Mouse (Mus musculus) forebrain, embryonic 11.5 days (tissue): ENCODE measurements around the gene Bsph1. TPM values are rescaled to one million over a fixed set of nuclear protein-coding genes. Genes with fewer than 3 reads are reported as not detected.
"Not testable (repeated sequence)": the region's sequence is repeated elsewhere in the genome, so short reads cannot be mapped to it uniquely, and the experiment has no call there.

Experiments
- ATAC-seq: fragments of 200-750 bp; cut with Nextera tagmentation; replicated peaks from 2 replicates; pipeline ENCODE4 v1.8.0; 2017; ENCODE audit warnings: moderate TSS enrichment; ENCODE audit not compliant: low FRiP score
- DNase-seq: peaks from one replicate; pipeline ENCODE4 v3.0.0-alpha.2; 2017; ENCODE audit warnings: low spot score
- H3K27ac ChIP-seq: fragments of 300-500 bp; sonication (generic); 2 replicates; pipeline ENCODE4 v1.5.1; 2014; ENCODE audit warnings: low read depth, low read length
- H3K27me3 ChIP-seq: fragments of 300-500 bp; sonication (generic); 2 replicates; pipeline ENCODE4 v1.6.1; 2014; ENCODE audit warnings: mild to moderate bottlenecking, low read length, mixed read lengths; ENCODE audit not compliant: control insufficient read depth, insufficient read depth
- H3K36me3 ChIP-seq: fragments of 300-500 bp; sonication (generic); 2 replicates; pipeline ENCODE4 v1.6.1; 2014; ENCODE audit warnings: mild to moderate bottlenecking, low read length, moderate library complexity, mixed read lengths; ENCODE audit not compliant: control insufficient read depth, insufficient read depth
- H3K4me1 ChIP-seq: fragments of 300-500 bp; sonication (generic); replicated peaks from 2 replicates; pipeline ENCODE4 v1.6.1; 2014; ENCODE audit warnings: low read length, mixed read lengths; ENCODE audit not compliant: control insufficient read depth, insufficient read depth
- H3K4me2 ChIP-seq: fragments of 300-500 bp; sonication (generic); 2 replicates; pipeline ENCODE4 v1.6.1; 2014; ENCODE audit warnings: low read depth, mild to moderate bottlenecking, low read length, moderate library complexity, mixed read lengths; ENCODE audit not compliant: severe bottlenecking
- H3K4me3 ChIP-seq: fragments of 300-500 bp; sonication (generic); 2 replicates; pipeline ENCODE4 v1.5.1; 2014; ENCODE audit warnings: low read depth, low read length
- H3K9ac ChIP-seq: fragments of 300-500 bp; sonication (generic); 2 replicates; pipeline ENCODE4 v1.6.1; 2014; ENCODE audit warnings: low read length
- H3K9me3 ChIP-seq: fragments of 300-500 bp; sonication (generic); 2 replicates; pipeline ENCODE4 v1.6.1; 2016; ENCODE audit warnings: low read length, mixed read lengths; ENCODE audit not compliant: control insufficient read depth
- WGBS: fragments of 180-500 bp; shearing (Covaris S2); extraction: QIAGEN DNeasy Blood & Tissue Kit; methylation state at CpG from one replicate; pipeline ENCODE4 v1.1.7; 2014; 5-methylcytosine and 5-hydroxymethylcytosine counted together
- polyA plus RNA-seq: library from polyadenylated mRNA; unstranded; fragments of >200 nt; fragmentation: Nextera tagmentation; extraction: Ambion mirVana; gene quantifications from 2 replicates; pipeline ENCODE4 v1.2.1, GENCODE M21; 2014

The Bsph1 gene
- polyA plus RNA-seq, result not detected in 2 replicates

DNA sequence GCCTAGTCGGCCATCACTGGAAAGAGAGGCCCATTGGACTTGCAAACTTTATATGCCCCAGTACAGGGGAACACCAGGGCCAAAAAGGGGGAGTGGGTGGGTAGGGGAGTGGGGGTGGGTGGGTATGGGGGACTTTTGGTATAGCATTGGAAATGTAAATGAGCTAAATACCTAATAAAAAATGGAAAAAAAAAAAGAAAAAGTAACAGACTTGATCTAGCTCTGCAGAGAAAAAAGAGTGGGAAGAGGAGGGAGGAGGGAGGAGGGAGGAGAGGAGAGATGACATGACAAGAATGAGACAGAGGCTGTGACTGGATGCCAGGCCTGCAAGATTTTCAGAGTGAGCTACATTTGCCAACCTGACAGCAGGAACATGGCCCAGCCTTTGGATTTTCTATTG is at the start of gene Bsph1:
Gene Bsph1, plus strand, starts transcription at position 301 of the 400 bp plus-strand sequence.
- H3K4me2 ChIP-seq, H3K4me1 ChIP-seq, ATAC-seq, H3K9me3 ChIP-seq, H3K27me3 ChIP-seq, H3K36me3 ChIP-seq, DNase-seq, H3K4me3 ChIP-seq, H3K9ac ChIP-seq, H3K27ac ChIP-seq: not testable (repeated sequence)
- 89% methylated on average over 1 of the region's 1 CpGs for WGBS

DNA sequence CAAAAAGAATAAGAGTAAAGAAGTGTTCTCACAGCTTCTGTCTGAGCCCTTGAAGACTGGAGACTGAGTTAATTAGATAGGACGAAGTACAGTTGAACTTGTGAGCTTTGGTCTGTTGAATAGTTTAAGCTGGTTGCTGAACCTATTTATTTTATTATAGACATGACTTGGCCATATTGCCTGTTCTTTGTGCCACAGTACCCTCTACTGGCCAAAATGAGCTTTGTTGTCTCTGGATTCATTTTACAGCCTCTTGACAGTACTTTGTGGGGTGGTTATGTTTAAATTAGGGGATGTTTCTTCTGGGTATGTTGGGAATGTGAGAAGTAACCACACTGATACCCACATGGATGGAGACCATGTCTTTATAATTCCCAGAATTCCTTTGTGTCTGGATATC is 60.9 kb downstream of the Bsph1 start:
- no peak overlapping the region for H3K9ac ChIP-seq
- H3K27ac ChIP-seq, result no peak overlapping the region
- H3K36me3 ChIP-seq, result no peaks in the 10 kb centered on the region
- WGBS, result 71% methylated on average over 1 of the region's 1 CpGs
- DNase-seq (no peak), ATAC-seq (no peak)
- H3K4me3 ChIP-seq, result no peak overlapping the region
- H3K9me3 ChIP-seq, result peaks cover 5% of the 10 kb centered on the region; the same call in 1 of the 2 replicates
- no peak overlapping the region for H3K4me2 ChIP-seq
- no peaks in the 10 kb centered on the region for H3K4me1 ChIP-seq
- no peaks in the 10 kb centered on the region for H3K27me3 ChIP-seq

Other genes starting within 250 kb of the Bsph1 start
- gene Vmn1r89, start 237.8 kb upstream of the Bsph1 start, polyA plus RNA-seq, result not detected in 2 replicates
- 159 and 172 TPM in 2 replicates for gene Lig1, start 173.6 kb upstream of the Bsph1 start, polyA plus RNA-seq
- 7.4 and 11.5 TPM in 2 replicates for gene Zswim9, start 172.1 kb upstream of the Bsph1 start, polyA plus RNA-seq
- 1.9 and 3.1 TPM in 2 replicates for gene Pla2g4c, start 126.2 kb upstream of the Bsph1 start, polyA plus RNA-seq
- gene Cabp5, start 52.7 kb upstream of the Bsph1 start, polyA plus RNA-seq, result not detected in 2 replicates
- not detected in 2 replicates for gene Bsph2, start 120.2 kb downstream of the Bsph1 start, polyA plus RNA-seq
- not detected in 2 replicates for gene Sult2a5, start 173.1 kb downstream of the Bsph1 start, polyA plus RNA-seq